Mouse (Mus musculus) gastrocnemius, adult 18-20 months (tissue): ENCODE data around the gene Rgs3. TPM values are rescaled to one million over a fixed set of nuclear protein-coding genes. Genes with fewer than 3 reads are reported as not detected.

Experiments
- DNase-seq: peaks from one replicate; pipeline ENCODE4 v3.0.0; 2021; ENCODE audit warnings: low spot score
- long read RNA-seq, 2 experiments: library from polyadenylated mRNA; stranded (forward); transcript quantifications; one replicate each; pipeline ENCODE4 v2.0.0; 2021
- total RNA-seq, 2 experiments: library from RNA; stranded (reverse); gene quantifications; 2 replicates each; pipeline ENCODE4 v1.2.3; 2021

Gene Rgs3
- 1 to 10 TPM; 7.4 to 9.3 TPM for total RNA-seq
- long read RNA-seq, experiment 1, full-length matches to known transcripts: 2 of 3 reads
- long read RNA-seq, experiment 1, partial matches to known transcripts: 1 of 3 reads
- long read RNA-seq, experiment 1, other reads (novel, unspliced or antisense): 0 of 3 reads
- long read RNA-seq, experiment 2, full-length matches to known transcripts: 10 of 11 reads
- long read RNA-seq, experiment 2, partial matches to known transcripts: 0 of 11 reads
- long read RNA-seq, experiment 2, other reads (novel, unspliced or antisense): 1 of 11 reads

DNA sequence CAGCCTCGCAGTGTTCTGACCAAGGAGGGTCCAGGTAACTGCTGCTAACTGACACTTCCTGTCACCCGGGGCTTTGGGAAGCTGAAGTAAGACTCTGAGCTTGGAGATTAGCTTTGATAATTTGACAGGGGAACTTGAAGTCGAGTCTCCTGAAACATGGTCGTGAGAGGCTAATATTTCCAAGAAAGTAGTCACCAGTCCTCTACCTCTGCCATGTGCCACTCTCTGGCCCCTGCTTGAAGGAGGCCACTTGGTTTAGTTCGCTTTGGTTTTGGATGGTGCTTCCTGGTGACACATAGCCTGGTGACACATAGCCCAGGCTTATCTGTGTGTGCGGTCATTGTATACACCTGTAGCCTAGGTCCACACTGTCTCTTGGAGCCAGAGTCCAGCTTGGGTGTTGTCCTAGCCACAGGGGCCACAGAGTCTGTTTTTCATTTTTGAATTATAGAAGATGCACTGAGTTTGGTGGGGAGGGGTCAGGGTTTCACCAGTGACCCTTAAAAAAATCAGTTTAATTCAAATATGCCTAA lies at the start of gene Rgs3:
Gene Rgs3 (plus strand): TSS at position 51 of the 533 bp plus-strand sequence.
- DNase-seq: no peak

DNA sequence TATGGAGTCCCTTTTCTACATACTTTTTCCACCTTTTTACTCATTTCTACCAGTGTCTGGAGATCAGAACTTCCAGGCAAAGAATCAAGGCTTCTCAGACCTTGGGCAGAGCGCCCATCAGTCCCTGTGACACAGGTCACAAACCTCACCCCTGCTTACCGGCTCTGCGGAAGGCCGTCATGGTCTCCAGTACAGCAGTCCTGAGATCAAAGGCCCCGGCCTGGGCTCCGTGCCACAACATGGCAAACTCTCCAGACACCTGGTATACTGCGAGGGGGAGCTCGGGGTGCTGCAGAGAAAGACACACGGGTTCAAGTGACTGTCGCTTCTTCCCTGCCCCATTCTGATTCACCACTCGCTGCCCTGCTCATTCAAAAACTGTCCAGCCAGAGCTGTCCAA lies 49.7 kb upstream of the Rgs3 start:
- DNase-seq: no peak

DNA sequence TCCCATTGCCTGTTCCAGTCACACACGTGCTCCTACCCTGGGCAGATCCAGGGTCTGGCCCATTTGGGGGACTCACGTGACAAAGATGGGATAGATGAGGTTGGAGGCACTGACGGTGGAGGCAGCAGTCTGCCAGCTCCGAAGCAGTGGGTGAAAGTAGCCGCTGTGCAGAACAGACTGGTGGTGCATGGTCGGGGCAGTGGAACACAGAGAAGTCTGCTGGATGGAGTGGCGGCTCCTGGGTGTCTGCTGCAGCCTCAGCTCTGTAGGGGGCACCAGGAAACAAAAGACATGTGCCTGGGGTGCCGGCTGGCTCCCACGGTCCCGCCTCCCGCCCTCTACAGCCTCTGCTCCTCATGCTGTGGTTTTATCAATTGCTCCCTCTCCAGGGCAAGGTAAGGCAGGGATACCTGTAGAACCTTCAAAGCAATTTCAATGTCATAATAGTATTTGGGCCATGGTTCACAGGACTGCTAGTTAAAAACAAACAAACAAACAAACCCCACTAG lies 45.6 kb upstream of the Rgs3 start:
- DNase-seq: no peak

DNA sequence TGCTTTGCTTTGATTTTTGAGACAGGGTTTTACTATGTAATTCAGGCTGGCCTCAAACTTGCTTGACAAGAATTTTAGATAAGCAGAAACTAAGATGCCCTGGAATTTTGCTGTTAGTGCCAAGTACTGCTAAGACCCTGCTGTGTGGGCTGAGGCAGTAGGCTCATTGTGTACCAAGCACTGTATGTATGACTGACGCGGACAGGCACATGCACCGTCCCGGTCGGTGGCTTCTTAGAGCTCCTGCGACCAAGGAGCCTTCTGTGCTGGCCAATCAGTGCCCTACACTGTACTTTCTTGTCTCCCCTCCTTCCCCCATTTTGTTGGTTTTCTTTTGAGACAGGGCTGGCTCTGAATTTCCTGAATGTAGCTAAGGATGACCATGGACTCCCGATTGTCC lies 44.7 kb upstream of the Rgs3 start:
- DNase-seq: no peak

DNA sequence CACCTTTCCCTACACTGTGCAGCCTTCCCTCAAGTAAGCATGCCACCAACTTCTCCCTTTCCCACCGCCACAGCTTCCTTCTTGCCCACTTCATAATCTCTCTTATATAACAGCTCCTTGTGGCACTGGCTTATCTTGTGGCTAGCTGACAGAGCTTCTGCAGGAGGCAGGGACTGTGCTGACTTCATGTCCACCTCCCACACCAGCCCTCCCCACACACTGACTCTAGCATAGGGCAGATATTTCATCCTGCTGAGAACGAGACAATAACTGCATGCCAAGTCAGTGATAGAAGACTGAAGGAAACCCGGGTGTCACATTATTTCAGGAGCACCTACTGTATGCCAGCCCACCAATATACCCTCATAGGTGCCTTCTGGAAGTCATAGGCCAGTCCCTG lies 44.2 kb upstream of the Rgs3 start:
- DNase-seq: no peak

DNA sequence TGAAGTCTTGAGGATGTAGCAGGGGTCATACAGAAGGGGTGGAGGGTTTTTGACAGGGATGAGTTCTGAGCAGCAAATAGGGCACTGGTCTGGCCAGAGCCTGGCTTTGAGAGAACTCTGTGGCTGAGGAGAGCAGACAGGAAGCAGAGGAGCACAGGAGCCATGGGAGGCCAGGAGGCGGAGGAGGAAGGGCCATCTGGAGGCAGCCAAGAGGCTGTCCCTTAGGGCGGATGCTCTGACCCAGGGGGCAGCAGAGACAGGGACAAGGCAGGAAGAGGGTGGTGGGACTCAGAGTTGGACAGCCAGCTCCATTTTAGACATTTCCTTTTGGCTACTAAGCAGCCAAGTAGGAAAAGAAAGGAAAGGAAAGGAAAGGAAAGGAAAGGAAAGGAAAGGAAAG lies 43.6 kb upstream of the Rgs3 start:
- DNase-seq: no peak

DNA sequence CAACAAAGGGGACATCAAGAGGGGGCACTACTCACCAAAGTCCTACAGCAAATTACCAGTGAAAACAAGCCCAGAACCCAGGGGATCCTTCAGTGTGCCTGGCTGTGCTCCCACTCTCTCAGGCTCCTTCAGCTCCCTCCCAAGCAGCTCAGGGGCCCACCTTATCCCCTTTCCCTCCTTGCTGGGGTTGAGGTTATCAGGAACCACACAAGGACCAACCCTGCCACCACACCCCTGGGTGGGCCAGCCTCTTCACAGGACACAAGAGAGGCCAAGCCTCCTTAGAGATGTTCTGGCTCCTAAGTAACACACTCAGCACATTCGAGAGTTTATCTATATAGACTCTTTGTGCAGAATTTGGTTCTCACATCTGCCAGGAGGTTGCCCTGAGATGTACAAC lies 43.1 kb upstream of the Rgs3 start:
- no peak for DNase-seq

DNA sequence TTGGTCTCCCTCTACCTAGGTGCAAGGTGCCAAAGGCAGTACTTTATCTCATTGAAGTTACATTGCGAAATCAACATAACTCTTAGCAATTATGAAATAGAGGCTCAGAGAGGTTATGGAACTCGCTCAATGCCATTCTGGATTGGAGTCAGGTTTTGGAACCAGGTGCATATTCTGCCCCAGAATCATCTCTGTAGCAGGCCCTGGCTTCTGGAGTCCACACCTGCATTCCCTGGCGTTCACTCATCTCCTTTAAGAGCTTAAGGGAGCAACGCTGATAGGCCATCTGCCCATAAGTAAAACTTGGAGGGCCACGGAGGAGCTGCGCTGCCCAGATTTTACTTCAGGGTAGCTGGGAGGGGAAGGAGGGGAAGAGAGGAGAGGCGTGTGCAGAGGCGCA lies 42.6 kb upstream of the Rgs3 start:
- no peak for DNase-seq

DNA sequence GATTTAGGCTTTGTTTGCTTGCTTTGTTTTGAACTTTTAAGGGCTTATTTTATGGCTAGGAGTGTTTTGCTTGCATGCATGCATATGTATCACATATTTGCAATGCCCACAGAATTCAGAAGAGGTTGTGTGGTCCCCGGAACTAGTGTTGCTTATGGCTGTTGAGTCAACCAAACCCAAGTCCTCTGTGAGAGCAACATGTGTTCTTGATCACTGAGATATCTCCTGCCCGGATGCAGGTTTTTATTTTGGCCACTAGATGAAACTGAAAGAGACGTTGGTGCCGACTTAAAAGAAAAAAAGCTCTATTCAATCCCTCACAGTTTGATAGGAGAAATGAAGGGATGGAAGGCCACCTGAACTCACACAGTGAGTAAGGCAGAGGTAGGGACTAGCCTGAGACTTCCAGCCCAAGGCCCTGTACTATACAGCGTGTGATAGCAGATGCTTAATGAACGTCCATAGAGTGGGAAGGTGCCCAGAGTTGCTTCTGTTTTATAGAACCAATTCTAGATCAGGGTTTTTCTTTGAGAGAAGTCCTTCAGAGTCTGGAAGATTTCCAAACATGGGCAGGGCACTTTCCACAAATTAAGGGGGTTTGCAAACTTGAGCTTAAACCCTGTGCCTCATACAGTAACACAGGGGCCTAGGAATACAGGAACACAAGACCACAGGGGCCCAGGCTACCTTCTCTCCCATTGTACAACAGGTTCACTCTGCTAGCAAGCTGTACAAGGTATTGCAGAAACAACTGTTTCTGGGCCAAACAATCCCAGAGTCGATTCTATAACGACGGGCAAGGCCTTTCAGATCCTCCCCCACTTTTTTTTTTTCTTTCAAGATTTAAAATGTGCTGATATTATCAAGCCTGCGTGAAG lies 41.9 kb upstream of the Rgs3 start:
- no peak for DNase-seq

DNA sequence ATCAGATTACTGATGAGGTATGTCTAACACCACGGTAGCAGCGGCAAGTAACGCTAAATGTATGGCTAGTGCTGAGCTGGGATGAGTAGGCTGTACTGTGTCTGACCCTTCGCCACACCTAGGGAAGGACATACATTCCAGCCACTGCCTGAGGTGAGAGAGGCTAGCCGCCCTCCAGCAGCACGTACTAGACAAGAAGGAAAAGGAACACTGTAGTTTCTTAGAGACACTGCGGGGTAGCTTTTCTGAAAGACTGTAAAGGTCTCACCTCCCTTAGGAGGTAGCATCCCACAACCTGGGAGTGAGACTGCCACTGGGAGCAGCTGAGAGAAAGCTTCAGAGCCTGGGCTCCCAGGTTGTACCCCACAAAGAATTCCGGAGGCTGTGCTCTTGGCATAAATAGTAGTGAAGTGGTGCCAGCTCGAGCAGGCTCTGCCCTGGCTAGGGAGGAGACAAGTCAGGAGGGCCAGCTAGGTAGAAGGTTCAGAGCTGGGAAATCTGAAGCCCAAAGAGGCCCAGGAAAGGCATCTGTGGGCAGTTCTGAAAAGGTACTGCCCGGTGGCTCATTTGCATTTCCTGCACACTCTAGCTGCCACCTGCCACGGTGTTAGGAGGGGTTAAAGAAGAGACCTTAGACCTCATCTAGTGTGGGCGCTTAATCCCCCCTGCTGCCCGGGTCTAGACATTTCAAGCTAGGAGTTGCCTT lies 41.1 kb upstream of the Rgs3 start:
- DNase-seq: peak; percentile 23

DNA sequence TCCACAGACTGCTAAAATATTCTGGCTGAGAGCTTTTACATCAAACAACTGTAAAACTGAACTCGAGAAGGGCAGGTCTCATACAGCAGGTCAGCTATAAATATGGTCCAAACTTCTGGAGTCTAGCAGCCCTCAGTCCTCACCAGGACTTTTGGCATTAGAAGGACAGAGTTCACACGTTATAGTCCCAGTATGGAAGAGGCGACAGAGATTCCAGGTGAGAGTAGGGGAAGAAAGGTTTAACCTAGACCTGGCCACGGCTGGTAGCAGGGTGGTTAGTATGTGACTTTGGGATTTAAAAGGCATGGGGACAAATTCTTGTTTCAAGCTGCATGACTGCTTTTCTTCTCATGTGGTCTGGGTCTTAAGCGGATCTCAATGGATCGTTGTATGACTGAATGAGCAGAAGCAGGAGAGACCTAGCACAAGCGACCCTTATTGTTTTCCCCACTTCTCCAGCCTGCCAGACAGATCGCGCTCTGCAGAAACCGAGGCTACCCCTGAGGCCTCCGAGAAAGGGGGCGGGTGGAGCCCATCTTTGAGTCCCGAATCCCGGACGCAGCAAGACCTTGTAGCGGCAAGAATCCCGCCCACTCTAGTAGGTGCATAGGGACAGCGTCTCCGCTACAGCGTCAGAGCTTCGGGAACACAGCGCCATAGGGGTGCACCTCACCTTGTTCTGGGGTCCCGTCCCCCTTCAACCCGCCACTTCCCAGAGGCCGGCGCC lies 40.4 kb upstream of the Rgs3 start:
- DNase-seq: no peak

DNA sequence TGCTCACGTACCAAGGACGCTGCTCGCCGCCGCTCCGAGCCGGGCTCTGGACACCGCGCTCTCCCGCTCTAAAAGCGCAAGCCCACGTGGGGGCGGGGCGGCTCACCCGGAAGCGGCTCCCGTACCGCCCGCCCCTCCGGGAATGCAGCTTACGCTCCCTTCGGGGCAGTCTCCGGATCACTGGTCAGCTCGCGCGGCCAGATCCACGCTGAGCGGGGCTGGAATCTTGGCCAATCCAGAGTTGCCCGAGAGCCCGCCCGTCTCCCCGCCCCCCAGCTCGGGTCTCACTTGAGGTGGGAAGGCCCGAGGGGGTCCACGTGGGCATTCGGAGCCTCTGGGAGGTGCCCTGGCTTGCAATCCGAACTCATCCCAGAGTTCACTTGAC lies 39.8 kb upstream of the Rgs3 start, which contains the start of gene Alad:
Gene Alad (minus strand): TSS at position 70 of the 385 bp plus-strand sequence.
- DNase-seq: peak; percentile 86

DNA sequence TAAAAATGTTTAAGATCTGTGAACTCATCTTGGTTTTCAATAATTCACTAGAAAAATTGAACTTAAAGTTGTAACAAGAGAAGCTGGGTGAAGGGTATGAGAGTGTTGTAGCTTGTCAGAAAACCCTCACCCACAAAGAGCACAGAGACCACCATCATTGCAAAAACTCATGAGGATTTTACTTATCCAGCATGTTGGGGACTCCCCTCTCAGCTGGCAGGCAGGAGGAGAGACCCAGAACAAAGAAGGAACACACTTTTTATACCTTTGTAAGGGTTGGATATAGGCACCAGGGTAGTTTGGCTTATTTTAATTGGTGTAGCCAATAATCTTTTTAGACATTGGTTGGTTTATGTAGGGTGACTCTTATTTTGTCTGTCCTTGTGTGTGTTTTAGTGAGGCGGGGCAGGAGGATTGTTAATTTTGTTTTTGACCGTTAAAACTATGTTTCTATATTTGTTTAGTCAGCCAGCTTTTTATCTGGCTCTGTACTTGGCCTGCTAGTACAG lies 38.7 kb upstream of the Rgs3 start:
- DNase-seq: no peak

DNA sequence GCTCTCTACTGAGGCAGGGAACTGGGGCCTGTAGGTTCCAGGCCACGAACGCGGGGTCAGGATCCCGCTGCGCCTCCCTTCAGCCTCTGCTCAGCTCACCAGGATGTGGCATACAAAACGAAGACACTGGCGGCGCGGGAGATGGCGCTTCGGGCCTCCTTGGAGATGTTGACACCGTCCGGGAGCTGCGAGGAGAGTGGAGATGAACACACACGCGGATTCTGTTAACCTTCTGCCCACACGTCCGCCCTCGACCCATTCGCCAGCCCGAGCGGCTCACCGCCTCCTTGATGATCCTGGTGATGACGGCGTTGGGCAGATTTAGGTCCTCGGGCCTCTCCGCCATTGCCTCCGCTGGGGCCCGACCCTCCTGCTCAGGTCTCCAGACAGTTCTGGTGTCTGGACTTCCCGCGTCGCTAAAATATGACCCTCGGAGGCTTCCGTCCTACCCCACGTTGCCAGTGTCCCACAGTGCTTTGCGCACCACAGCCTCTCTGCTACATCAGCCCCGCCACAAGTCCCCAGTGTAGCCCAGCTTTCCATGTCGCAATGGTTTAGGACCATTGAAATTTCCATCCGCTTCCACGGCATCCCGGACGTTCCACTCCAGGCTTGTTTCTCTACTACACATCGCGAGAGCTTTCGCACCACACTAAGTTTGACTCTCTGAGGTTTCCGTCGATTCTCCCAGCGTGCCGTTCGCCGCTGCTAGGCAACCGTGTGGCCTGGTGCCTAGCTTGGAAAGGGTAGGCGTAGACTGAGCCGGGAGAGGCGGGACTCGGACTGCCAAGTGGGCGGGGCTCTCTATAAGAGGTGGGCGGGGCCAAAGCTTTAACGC lies 34.8 kb upstream of the Rgs3 start, which contains the start of the genes Pole3 and 4933430I17Rik:
Gene Pole3 (minus strand): TSS at position 418 of the 838 bp plus-strand sequence.
Gene 4933430I17Rik (plus strand): TSS at position 719 of the 838 bp plus-strand sequence.
- DNase-seq: peak; percentile 98

DNA sequence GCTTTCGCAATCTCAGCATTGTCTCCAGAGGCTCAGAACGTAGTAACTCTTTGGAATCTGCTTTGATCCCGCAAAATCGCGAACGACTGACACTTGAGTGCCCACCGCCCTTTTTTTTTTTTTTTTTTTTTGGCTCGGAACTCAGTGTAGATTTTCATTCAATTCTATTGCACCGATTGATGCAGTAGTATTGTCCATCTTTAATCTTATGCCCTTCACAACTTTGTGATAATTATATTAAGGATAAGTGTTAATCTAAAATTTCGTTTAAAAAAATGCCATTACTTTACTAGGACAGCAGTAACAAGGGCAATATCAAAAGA lies 34.2 kb upstream of the Rgs3 start:
- DNase-seq: no peak

DNA sequence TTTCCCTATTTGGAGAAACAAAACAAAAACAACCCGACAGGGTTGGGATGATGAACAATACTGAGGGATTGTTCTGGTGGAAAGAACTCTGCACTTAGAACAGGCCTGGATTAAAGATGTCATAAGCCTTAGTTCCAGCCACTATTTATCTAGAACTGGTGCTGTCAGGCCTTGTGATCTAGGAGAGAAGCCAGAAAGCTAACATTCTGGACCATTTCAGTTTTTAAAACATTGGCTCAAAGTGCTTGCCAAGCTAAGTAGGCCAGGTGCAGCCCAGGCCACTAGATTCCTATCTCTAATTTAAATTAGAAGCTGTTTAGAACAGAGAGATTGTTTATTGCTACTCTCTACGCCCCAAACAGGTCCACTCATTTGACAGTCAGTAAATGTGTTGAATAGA lies 33.4 kb upstream of the Rgs3 start:
- no peak for DNase-seq

DNA sequence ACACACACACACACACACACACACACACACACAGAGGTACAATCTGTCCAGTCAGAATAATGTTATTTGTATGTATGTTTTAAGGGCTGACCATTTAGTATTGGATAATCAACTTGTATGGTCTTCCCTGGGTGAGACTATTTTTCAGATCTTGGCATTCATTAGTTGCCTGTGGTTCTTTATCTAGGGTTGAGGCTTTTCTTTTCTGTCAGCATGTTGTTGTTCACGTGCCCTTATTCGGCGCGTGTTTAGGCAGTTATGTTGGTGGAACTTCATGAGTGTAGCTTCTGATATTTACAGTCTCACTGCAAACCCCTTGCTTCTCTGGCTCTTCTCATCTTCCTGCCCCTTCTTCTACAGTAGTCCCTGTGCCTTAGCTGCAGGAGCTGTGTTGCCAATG lies 32.0 kb upstream of the Rgs3 start:
- DNase-seq: no peak

DNA sequence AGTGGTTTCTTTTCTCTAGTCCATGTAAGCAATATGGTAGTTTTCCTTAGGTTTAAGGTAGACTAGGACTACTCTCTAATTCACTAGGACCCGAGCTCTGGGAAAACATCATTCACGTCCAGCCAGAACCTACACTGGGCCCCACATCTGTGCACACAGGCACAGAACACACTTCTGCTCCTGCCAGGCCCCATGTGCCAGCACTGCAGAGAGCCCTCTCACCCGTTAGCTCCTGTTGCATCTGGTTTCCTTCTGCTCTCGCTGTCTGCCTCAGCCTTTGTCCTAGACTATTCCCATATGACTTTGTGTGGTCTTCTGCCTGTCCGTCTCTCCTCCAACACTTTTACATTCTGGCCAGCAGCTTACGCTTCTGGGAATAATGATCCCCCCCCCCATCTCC lies 25.9 kb upstream of the Rgs3 start:
- DNase-seq: no peak

DNA sequence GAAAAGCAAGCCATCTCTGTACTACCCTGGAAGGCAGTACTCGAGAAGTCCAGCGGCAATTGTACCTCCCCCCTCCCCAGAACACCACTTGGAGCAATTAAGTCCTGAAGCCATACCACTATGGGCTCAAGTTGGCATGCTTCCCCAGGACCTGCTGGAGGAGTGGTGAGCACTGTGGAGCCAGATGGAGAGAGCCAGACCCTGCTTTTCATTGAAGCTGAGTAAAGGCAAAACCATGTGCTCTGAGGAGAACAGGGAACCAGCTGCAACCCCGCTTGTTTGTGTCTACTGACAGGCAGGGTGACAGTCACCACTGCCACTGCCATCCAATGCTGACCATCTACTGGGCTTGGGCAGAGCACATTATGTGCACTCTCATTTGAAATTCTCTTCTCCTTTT lies 17.8 kb upstream of the Rgs3 start:
- no peak for DNase-seq

DNA sequence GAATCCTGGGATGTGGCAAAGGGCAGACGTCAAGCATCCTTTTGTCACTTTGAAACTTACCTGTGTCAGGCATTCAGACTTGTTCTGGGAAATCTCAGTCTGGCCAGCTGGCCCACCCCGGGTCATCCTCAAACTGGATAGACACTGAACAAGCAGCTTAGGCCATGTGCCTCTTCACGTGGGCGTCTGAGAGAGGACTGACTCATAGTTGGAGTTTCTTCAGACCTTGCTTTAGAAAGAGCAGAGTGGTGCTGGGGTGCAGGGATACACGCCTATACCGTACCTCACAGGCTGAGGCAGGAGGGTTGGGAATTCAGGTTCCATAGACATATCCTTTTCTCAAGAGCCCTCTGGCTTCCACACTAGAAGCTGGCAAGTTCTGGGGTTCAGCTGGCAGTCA lies 15.9 kb upstream of the Rgs3 start:
- no peak for DNase-seq
